Mouse (Mus musculus) hindbrain, embryonic 15.5 days (tissue): ENCODE measurements at regions not wholly inside any gene's neighbourhood (a gene's known extent, or its start where the extent isn't known, plus 50 kb on each side); places are given as distances from the start of the nearest gene placed in this dataset.

Experiments
- ATAC-seq: fragments of 200-750 bp; cut with Nextera tagmentation; 2 replicates; pipeline ENCODE4 v1.8.0; 2017; ENCODE audit warnings: low read depth, moderate number of reproducible peaks, moderate TSS enrichment; ENCODE audit not compliant: low FRiP score
- H3K27ac ChIP-seq: fragments of 300-500 bp; sonication (generic); replicated peaks from 2 replicates; pipeline ENCODE4 v1.5.1; 2015; ENCODE audit warnings: mild to moderate bottlenecking, inconsistent platforms
- H3K27me3 ChIP-seq: fragments of 300-500 bp; sonication (generic); 2 replicates; pipeline ENCODE4 v1.6.1; 2015; ENCODE audit warnings: control low read depth, inconsistent platforms
- H3K36me3 ChIP-seq: fragments of 300-500 bp; sonication (generic); 2 replicates; pipeline ENCODE4 v1.6.1; 2015; ENCODE audit warnings: control low read depth, inconsistent platforms
- H3K4me1 ChIP-seq: fragments of 300-500 bp; sonication (generic); replicated peaks from 2 replicates; pipeline ENCODE4 v1.6.1; 2015; ENCODE audit warnings: control low read depth, inconsistent platforms
- H3K4me2 ChIP-seq: fragments of 300-500 bp; sonication (generic); 2 replicates; pipeline ENCODE4 v1.6.1; 2015; ENCODE audit warnings: moderate library complexity, mild to moderate bottlenecking, inconsistent platforms
- H3K4me3 ChIP-seq: fragments of 300-500 bp; sonication (generic); 2 replicates; pipeline ENCODE4 v1.5.1; 2015; ENCODE audit warnings: mild to moderate bottlenecking, inconsistent platforms
- H3K9ac ChIP-seq: fragments of 300-500 bp; sonication (generic); 2 replicates; pipeline ENCODE4 v1.6.1; 2015; ENCODE audit warnings: inconsistent platforms
- H3K9me3 ChIP-seq: fragments of 300-500 bp; sonication (generic); 2 replicates; pipeline ENCODE4 v1.6.1; 2016; ENCODE audit warnings: control low read depth, inconsistent platforms
- WGBS: fragments of 180-500 bp; shearing (Covaris S2); methylation state at CpG from one replicate; pipeline ENCODE4 v1.1.7; 2015; 5-methylcytosine and 5-hydroxymethylcytosine counted together

DNA sequence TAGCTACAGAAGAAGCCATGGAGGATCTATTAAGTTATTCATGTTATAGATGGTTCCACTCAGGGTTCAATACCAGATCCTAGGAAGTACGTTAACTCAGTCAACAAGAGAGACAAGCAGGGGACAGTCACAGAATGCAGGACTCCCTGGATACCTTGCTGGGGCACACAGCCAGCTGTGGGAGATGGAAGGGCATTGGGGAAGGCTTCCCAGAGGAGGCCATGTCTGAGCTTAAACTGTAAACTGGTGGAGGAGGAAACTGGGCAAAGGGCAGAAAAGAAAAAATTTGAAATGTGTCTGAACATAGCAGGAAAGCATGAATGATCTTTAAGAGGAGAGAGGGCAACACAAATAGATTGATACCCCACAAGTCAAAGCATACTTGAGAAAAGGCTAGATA lies 229.5 kb downstream of the Emx2 start:
- no peaks in the 10 kb centered on the region for H3K9me3 ChIP-seq
- no peak for ATAC-seq
- no peak overlapping the region for H3K27ac ChIP-seq
- no peaks in the 10 kb centered on the region for H3K36me3 ChIP-seq
- WGBS: 89% methylated on average over 1 of the region's 1 CpGs
- no peak overlapping the region for H3K4me2 ChIP-seq
- H3K4me3 ChIP-seq: no peak overlapping the region
- no peak overlapping the region for H3K9ac ChIP-seq
- H3K27me3 ChIP-seq: no peaks in the 10 kb centered on the region
- H3K4me1 ChIP-seq: no peaks in the 10 kb centered on the region

DNA sequence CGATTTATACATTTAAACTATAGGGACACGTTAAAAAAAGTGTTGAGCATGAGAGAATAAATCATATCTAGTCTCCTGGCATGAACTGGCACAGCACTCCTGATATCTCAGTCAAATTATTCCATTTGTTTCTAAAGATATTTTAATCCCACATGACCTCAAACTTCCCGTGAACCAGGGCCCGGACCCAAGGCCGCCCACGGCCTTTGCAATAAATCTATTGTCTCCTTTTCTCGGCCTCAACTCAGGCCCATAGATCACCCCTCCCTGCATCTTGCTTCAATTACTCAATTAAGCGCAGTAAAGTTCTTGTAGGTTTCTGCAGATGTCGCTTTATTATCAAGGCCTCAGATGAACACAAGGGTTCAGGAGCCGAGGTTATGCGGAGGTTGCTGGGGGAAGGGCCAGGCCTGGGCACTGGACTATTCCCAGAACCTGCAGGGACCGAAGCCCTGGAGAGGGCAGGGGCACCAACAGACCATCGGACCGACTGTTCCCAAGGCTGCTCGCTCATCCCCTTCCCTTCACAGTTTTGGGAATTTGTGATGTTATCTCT lies 233.4 kb downstream of the Emx2 start:
- Histone ChIP-seq H3K4me1 (no peaks in the 10 kb centered on the region), H3K27me3 (no peaks in the 10 kb centered on the region), H3K4me3 (no peak overlapping the region), H3K4me2 (no peak overlapping the region), H3K9ac (no peak overlapping the region), H3K27ac (no peak overlapping the region), H3K36me3 (no peaks in the 10 kb centered on the region), H3K9me3 (no peaks in the 10 kb centered on the region)
- ATAC-seq: no peak
- 79% methylated on average over 15 of the region's 15 CpGs for WGBS

GRCm38 (mm10) chr19:59697628-59698027 lies 239.5 kb downstream of the Emx2 start:
- Histone ChIP-seq H3K4me3 (no peak overlapping the region), H3K36me3 (no peaks in the 10 kb centered on the region), H3K27ac (no peak overlapping the region), H3K4me2 (no peak overlapping the region), H3K4me1 (no peaks in the 10 kb centered on the region), H3K27me3 (no peaks in the 10 kb centered on the region), H3K9me3 (no peaks in the 10 kb centered on the region), H3K9ac (no peak overlapping the region)
- ATAC-seq: peak; percentile 79
- WGBS: 47% methylated on average over 5 of the region's 5 CpGs

GRCm38 (mm10) chr19:59700187-59700586 lies 242.0 kb downstream of the Emx2 start:
- Histone ChIP-seq H3K27me3 (no peaks in the 10 kb centered on the region), H3K4me2 (no peak overlapping the region), H3K4me3 (no peak overlapping the region), H3K9ac (no peak overlapping the region), H3K36me3 (no peaks in the 10 kb centered on the region), H3K27ac (no peak overlapping the region), H3K4me1 (no peaks in the 10 kb centered on the region), H3K9me3 (no peaks in the 10 kb centered on the region)
- WGBS: 64% methylated on average over 3 of the region's 3 CpGs
- ATAC-seq: no peak

DNA sequence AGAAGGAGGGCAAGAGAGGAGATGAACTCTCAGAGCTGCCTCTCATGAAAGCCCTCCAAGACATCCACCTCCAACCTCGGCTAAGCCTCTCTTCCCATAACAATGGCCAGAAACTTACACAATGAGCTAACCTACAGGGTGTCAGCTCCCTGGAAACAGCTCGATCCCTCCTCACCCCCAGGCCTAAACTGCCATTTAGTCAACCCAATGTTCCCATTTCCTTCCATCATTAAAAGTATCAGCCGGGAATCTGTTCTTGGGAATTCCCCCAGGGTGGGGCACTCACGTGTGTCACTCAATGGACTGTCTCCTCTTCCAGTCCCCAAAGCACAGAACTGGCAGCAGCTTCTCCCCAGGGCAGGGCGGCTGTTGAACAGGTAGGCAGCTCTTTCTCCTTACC lies 236.3 kb downstream of the Rab11fip2 start:
- Histone ChIP-seq H3K9me3 (no peaks in the 10 kb centered on the region), H3K27me3 (no peaks in the 10 kb centered on the region), H3K27ac (no peak overlapping the region), H3K4me2 (no peak overlapping the region), H3K4me3 (no peak overlapping the region), H3K9ac (no peak overlapping the region), H3K36me3 (no peaks in the 10 kb centered on the region), H3K4me1 (no peaks in the 10 kb centered on the region)
- no peak for ATAC-seq
- 38% methylated on average over 5 of the region's 5 CpGs for WGBS

DNA sequence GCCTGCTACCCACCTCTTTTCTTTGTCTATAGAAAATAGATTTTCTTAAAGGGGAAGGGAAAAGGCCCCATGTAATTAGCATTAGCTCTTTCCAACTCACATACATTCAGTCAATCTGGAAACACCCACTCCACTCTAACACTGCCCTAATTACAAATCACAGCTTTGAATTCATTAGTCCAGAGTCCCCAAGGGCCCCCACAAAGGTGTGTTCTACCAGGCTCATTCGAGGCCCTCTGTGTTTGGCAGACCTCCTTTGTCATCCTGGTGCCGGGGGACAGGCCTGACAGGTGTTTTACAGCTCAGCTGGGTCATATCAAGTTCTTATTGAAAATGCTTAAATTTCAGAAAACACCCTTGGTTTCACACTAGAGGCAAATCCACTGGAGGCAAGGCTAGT lies 234.3 kb downstream of the Rab11fip2 start:
- no peaks in the 10 kb centered on the region for H3K4me1 ChIP-seq
- H3K4me3 ChIP-seq: no peak overlapping the region
- no peak overlapping the region for H3K9ac ChIP-seq
- H3K36me3 ChIP-seq: no peaks in the 10 kb centered on the region
- ATAC-seq: no peak
- no peak overlapping the region for H3K27ac ChIP-seq
- H3K9me3 ChIP-seq: no peaks in the 10 kb centered on the region
- H3K27me3 ChIP-seq: no peaks in the 10 kb centered on the region
- 45% methylated on average over 2 of the region's 2 CpGs for WGBS
- H3K4me2 ChIP-seq: no peak overlapping the region

DNA sequence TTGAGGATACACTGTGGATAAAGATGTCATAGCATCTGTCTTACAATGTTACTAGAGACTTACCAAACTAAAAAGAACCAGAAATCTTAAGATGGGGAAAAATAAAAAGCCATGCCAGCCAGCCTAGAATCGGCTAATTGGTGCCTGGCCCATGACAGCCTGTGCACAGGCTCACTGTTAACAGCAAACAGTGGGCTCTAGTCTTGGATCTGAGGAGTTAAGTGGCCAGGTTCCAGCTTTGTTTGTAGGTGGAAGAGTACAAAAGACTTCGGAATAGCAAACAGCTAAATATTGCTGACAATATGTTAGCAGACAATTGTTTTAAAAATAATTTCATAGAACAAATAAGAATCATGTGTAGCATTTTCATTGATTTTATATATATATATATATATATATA lies 228.4 kb downstream of the Rab11fip2 start:
- H3K27me3 ChIP-seq: no peaks in the 10 kb centered on the region
- H3K4me3 ChIP-seq: no peak overlapping the region
- H3K36me3 ChIP-seq: no peaks in the 10 kb centered on the region
- no peak for ATAC-seq
- H3K4me2 ChIP-seq: no peak overlapping the region
- H3K9me3 ChIP-seq: no peaks in the 10 kb centered on the region
- H3K4me1 ChIP-seq: no peaks in the 10 kb centered on the region
- H3K9ac ChIP-seq: no peak overlapping the region
- no peak overlapping the region for H3K27ac ChIP-seq
- WGBS: 84% methylated on average over 2 of the region's 2 CpGs

GRCm38 (mm10) chr19:59717813-59718483 lies 225.5 kb downstream of the Rab11fip2 start:
- no peaks in the 10 kb centered on the region for H3K27me3 ChIP-seq
- H3K4me2 ChIP-seq: no peak overlapping the region
- no peak overlapping the region for H3K27ac ChIP-seq
- H3K36me3 ChIP-seq: no peaks in the 10 kb centered on the region
- H3K4me1 ChIP-seq: no peaks in the 10 kb centered on the region
- no peak overlapping the region for H3K9ac ChIP-seq
- ATAC-seq: no peak
- H3K9me3 ChIP-seq: no peaks in the 10 kb centered on the region
- H3K4me3 ChIP-seq: no peak overlapping the region
- whole genome bisulfite sequencing: 13% methylated on average over 8 of the region's 8 CpGs

- H3K9me3 ChIP-seq: no peaks in the 10 kb centered on the region
- no peak overlapping the region for H3K4me3 ChIP-seq
- H3K27me3 ChIP-seq: no peaks in the 10 kb centered on the region
- 68% methylated on average over 8 of the region's 8 CpGs for WGBS
- H3K36me3 ChIP-seq: no peaks in the 10 kb centered on the region
- no peak overlapping the region for H3K27ac ChIP-seq
- H3K9ac ChIP-seq: no peak overlapping the region
- no peaks in the 10 kb centered on the region for H3K4me1 ChIP-seq
- no peak overlapping the region for H3K4me2 ChIP-seq
- ATAC-seq: no peak
These were observed 204.9 kb downstream of the Rab11fip2 start for GRCm38 (mm10) chr19:59738541-59738940.

- Histone ChIP-seq H3K4me1 (no peaks in the 10 kb centered on the region), H3K4me2 (no peak overlapping the region), H3K27me3 (no peaks in the 10 kb centered on the region), H3K9ac (no peak overlapping the region), H3K4me3 (no peak overlapping the region), H3K27ac (no peak overlapping the region), H3K9me3 (no peaks in the 10 kb centered on the region), H3K36me3 (no peaks in the 10 kb centered on the region)
- WGBS: 26% methylated on average over 3 of the region's 3 CpGs
- no peak for ATAC-seq
These were observed 200.5 kb downstream of the Rab11fip2 start for GRCm38 (mm10) chr19:59742946-59743345.

- no peaks in the 10 kb centered on the region for H3K27me3 ChIP-seq
- no peak overlapping the region for H3K9ac ChIP-seq
- no peaks in the 10 kb centered on the region for H3K9me3 ChIP-seq
- no peaks in the 10 kb centered on the region for H3K36me3 ChIP-seq
- H3K4me3 ChIP-seq: no peak overlapping the region
- 55% methylated on average over 3 of the region's 3 CpGs for WGBS
- H3K27ac ChIP-seq: no peak overlapping the region
- no peak overlapping the region for H3K4me2 ChIP-seq
- no peak for ATAC-seq
- no peaks in the 10 kb centered on the region for H3K4me1 ChIP-seq
These were observed 182.2 kb downstream of the Rab11fip2 start for GRCm38 (mm10) chr19:59761218-59761617.

DNA sequence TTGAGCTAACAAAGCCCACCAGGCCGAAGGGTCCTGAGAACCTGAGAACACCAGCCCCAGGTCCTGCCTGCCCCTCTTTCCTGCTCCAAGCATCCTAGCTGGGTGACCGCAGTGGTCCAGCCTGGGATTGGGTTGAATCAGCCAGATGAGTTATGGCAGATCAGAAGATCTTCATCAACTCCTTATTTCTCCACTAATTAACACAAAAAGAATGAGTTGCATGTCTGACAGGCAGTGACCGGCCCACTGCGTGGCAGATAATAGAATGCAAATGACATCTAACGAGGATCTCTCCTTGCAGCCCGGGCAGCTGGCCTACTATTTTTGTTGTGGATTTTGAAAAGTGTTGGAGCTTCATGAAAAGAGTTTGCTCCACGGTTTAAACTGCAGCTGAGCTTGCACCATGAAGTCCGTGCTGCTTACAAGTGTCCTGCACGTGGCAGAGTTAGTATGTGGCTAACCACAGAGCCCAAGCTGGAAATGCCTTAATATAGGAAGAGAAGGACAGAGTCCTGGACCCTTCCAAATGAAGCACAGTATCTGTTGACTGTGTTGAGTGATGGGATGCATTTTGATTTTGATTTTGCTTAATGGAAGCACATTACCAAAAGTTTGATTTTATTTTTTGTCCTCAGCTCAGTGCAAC lies 158.9 kb downstream of the Rab11fip2 start:
- ATAC-seq: no peak
- Histone ChIP-seq H3K4me2 (no peak overlapping the region), H3K27ac (no peak overlapping the region), H3K36me3 (no peaks in the 10 kb centered on the region), H3K9me3 (no peaks in the 10 kb centered on the region), H3K9ac (no peak overlapping the region), H3K27me3 (no peaks in the 10 kb centered on the region), H3K4me3 (no peak overlapping the region), H3K4me1 (no peaks in the 10 kb centered on the region)
- 51% methylated on average over 9 of the region's 9 CpGs for WGBS
